Comparison of ENCODE assay signal across 25 mouse cellular contexts in genomic region chr3:28183061-28183762, GRCm38 (mm10).
DNase-seq lines count a peak whose midpoint lies in the region; ATAC-seq and TF ChIP-seq lines count a peak whose summit lies in the region.
"Had no signal": no experiment of that assay in that cellular context is flagged by ENCODE, and none has a peak within 500 bp of the region (broad histone marks: within the 10 kb centered on the region; RNA-seq: fewer than 3 reads in every experiment).

No protein-coding gene starts in this region.

- H3K4me3 ChIP-seq in lung, embryonic 16.5 days (ENCODE audit: low read length): no peak overlapping the region
- H3K4me3 ChIP-seq in lung, adult 2 months (replicated peaks; ENCODE audit: extremely low read depth, low read depth, low read length): no peak overlapping the region
- H3K4me3 ChIP-seq in lung, postnatal 0 days (ENCODE audit: low read depth, low read length): no peak overlapping the region
- H3K4me3 ChIP-seq: embryonic facial prominence, embryonic 10.5 days; forebrain, embryonic 10.5 days; gastrocnemius, adult 2 months; heart, adult 2 months; heart, embryonic 15.5 days; hindbrain, embryonic 10.5 days had no signal

- no peaks in the 10 kb centered on the region for H3K36me3 ChIP-seq in lung, embryonic 16.5 days (ENCODE audit: control insufficient read depth, insufficient read depth, low read length)
- H3K36me3 ChIP-seq in lung, postnatal 0 days (ENCODE audit: insufficient read depth, low read length): no peaks in the 10 kb centered on the region
- H3K36me3 ChIP-seq: embryonic facial prominence, embryonic 10.5 days; forebrain, embryonic 10.5 days; G1E; heart, embryonic 15.5 days; hindbrain, embryonic 10.5 days had no signal

- no peak overlapping the region for H3K4me2 ChIP-seq in lung, embryonic 16.5 days (ENCODE audit: low read depth, low read length)
- no peak overlapping the region for H3K4me2 ChIP-seq in lung, postnatal 0 days (replicated peaks; ENCODE audit: low read depth, low read length)
- H3K4me2 ChIP-seq: heart, embryonic 11.5 days; heart, embryonic 15.5 days; hindbrain, embryonic 14.5 days had no signal

- peak; percentile 77 for ATAC-seq in lung, embryonic 16.5 days (ENCODE audit: low read depth)
- peak; percentile 84 for ATAC-seq in common myeloid progenitor, adult 5-6 weeks (replicated peaks; ENCODE audit: low read depth, poor library complexity, severe bottlenecking)
- ATAC-seq in lung, postnatal 0 days: no peak
- peak; percentile 60 for ATAC-seq in megakaryocyte progenitor cell, adult 5-6 weeks (replicated peaks; ENCODE audit: poor library complexity)
- no peak for ATAC-seq in erythroid progenitor cell, adult 5-6 weeks (replicated peaks; ENCODE audit: low FRiP score, poor library complexity, severe bottlenecking)
- ATAC-seq: CD4-positive, CD25-positive, alpha-beta regulatory T cell, adult 4 months; forebrain, embryonic 14.5 days had no signal

- TF ChIP-seq POLR2A in lung, adult 2 months (IDR thresholded peaks at IDR 0.05; ENCODE audit: borderline replicate concordance, extremely low read depth, low read depth, low read length): no peak

- WGBS in lung, embryonic 16.5 days: 37% methylated on average over 5 of the region's 5 CpGs
- WGBS in lung, adult 2 months: 50% methylated on average over 5 of the region's 5 CpGs
- WGBS in lung, postnatal 0 days: 45% methylated on average over 5 of the region's 5 CpGs

- H3K9ac ChIP-seq in lung, embryonic 16.5 days (ENCODE audit: low read length): no peak overlapping the region
- H3K9ac ChIP-seq in lung, postnatal 0 days (replicated peaks; ENCODE audit: low read depth): no peak overlapping the region
- H3K9ac ChIP-seq: heart, embryonic 15.5 days; hindbrain, embryonic 14.5 days had no signal

- DNase-seq in lung, adult 2 months: no peak
- peak; percentile 44 for DNase-seq in lung, postnatal 0 days (ENCODE audit: low spot score)
- DNase-seq in spleen, postnatal 10 days (ENCODE audit: low spot score in 2 of 2): no peak
- DNase-seq: adrenal gland, postnatal 10 days; B cell, adult 2 months; cerebellum, adult 11 months; cerebellum, adult 8-10 months; cerebellum, postnatal 25 days; gastrocnemius, adult 2 months; gastrocnemius, postnatal 25 days; heart, adult 2 months; heart, postnatal 14 days had no signal

- no peak overlapping the region for H3K27ac ChIP-seq in lung, embryonic 16.5 days (ENCODE audit: low read length)
- no peak overlapping the region for H3K27ac ChIP-seq in lung, postnatal 0 days (ENCODE audit: low read length)
- H3K27ac ChIP-seq: embryonic facial prominence, embryonic 10.5 days; forebrain, embryonic 10.5 days; gastrocnemius, adult 2 months; heart, adult 2 months; heart, embryonic 15.5 days; hindbrain, embryonic 14.5 days had no signal

- TF ChIP-seq EP300 in lung, postnatal 0 days (IDR thresholded peaks at IDR 0.05): no peak

- no peaks in the 10 kb centered on the region for H3K9me3 ChIP-seq in lung, embryonic 16.5 days (ENCODE audit: control insufficient read depth, low read length)
- H3K9me3 ChIP-seq in lung, postnatal 0 days (ENCODE audit: low read length): no peaks in the 10 kb centered on the region
- H3K9me3 ChIP-seq: embryonic facial prominence, embryonic 10.5 days; forebrain, embryonic 10.5 days; G1E; heart, embryonic 15.5 days; hindbrain, embryonic 10.5 days had no signal

- TF ChIP-seq CTCF in lung, adult 2 months (IDR thresholded peaks at IDR 0.05; ENCODE audit: insufficient read depth, low read length): no peak
- TF ChIP-seq CTCF in lung, postnatal 0 days (IDR thresholded peaks at IDR 0.05): no peak

- no peaks in the 10 kb centered on the region for H3K27me3 ChIP-seq in lung, embryonic 16.5 days (ENCODE audit: control insufficient read depth, insufficient read depth, low read depth, low read length)
- H3K27me3 ChIP-seq in lung, postnatal 0 days (replicated peaks; ENCODE audit: insufficient read depth, low read length): no peaks in the 10 kb centered on the region
- H3K27me3 ChIP-seq: heart, embryonic 15.5 days had no signal

- no peaks in the 10 kb centered on the region for H3K4me1 ChIP-seq in lung, embryonic 16.5 days (replicated peaks; ENCODE audit: control insufficient read depth, insufficient read depth, low read length)
- no peaks in the 10 kb centered on the region for H3K4me1 ChIP-seq in lung, adult 2 months (ENCODE audit: control insufficient read depth, insufficient read depth, low read length)
- no peaks in the 10 kb centered on the region for H3K4me1 ChIP-seq in lung, postnatal 0 days (ENCODE audit: insufficient read depth, low read depth, low read length)
- H3K4me1 ChIP-seq: heart, embryonic 15.5 days had no signal

Comparison
In these comparisons a context has a peak if more than half of its experiments do, and no peak if none do; other contexts are left out.
1. ATAC-seq: peak in lung, embryonic 16.5 days (single experiment), common myeloid progenitor, adult 5-6 weeks (single experiment) and megakaryocyte progenitor cell, adult 5-6 weeks (single experiment); none in lung, postnatal 0 days (single experiment) and erythroid progenitor cell, adult 5-6 weeks (single experiment).